Mouse (Mus musculus): ENCODE results near the gene Lypd1. TPM values are rescaled to one million over a fixed set of nuclear protein-coding genes. Genes with fewer than 3 reads are reported as not detected.

Gene Lypd1
- not detected for polyA plus RNA-seq (2015; fragmentation: Illumina TruSeq; extraction: RNeasy Lipid Tissue Mini Kit (QIAGEN cat#74804); ENCODE audit: insufficient read depth, low replicate concordance)

GRCm38 (mm10) chr1:125912601-125913600, at the start of gene Lypd1:
Gene Lypd1, minus strand, starts transcription at chr1:125913101.

Other genes starting within 250 kb of the Lypd1 start
- gene Gpr39, start 236.1 kb downstream of the Lypd1 start, polyA plus RNA-seq (2015; fragmentation: Illumina TruSeq; extraction: RNeasy Lipid Tissue Mini Kit (QIAGEN cat#74804); ENCODE audit: insufficient read depth, low replicate concordance) = not detected